Mouse (Mus musculus) layer of hippocampus, postnatal 36 days (tissue): Measurements from ENCODE around the gene Tmem151a. TPM values are rescaled to one million over a fixed set of nuclear protein-coding genes. Genes with fewer than 3 reads are reported as not detected.

ENCODE experiments used
- DNase-seq, 2 experiments: peaks; one replicate each; pipeline ENCODE4 v3.0.0; 2022
- total RNA-seq, 2 experiments: library from RNA; stranded (reverse); gene quantifications; 2 replicates each; pipeline ENCODE4 v1.2.3; 2021

Tmem151a gene
- 100 to 1,000 TPM; 116 to 117 TPM for total RNA-seq

GRCm38 (mm10) chr19:5085145-5085863 is at the start of gene Tmem151a:
Gene Tmem151a, minus strand, starts transcription at chr19:5085531.
- DNase-seq: peak in 1 of 2 experiments; percentile 60

GRCm38 (mm10) chr19:5131237-5131636 is 45.9 kb upstream of the Tmem151a start:
- DNase-seq: no peak

DNA sequence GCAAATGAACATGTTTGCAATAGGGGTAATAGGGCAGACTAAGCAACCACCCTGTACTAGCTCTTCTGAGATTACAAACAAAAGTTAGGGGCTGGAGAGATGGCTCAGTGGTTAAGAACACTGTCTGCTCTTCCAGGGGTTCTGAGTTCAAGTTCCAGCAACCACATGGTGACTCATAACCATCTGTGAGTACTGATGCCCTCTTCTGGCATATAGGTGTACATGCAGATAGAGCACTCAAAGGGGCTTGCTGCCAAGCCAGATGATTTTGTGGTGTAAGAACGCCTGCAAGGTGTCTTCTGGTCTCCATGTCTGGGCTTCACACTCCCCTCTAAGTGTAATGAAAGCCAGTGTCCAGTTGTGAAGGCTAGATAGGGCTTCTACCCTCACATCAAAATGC is 44.4 kb upstream of the Tmem151a start:
- DNase-seq: no peak

DNA sequence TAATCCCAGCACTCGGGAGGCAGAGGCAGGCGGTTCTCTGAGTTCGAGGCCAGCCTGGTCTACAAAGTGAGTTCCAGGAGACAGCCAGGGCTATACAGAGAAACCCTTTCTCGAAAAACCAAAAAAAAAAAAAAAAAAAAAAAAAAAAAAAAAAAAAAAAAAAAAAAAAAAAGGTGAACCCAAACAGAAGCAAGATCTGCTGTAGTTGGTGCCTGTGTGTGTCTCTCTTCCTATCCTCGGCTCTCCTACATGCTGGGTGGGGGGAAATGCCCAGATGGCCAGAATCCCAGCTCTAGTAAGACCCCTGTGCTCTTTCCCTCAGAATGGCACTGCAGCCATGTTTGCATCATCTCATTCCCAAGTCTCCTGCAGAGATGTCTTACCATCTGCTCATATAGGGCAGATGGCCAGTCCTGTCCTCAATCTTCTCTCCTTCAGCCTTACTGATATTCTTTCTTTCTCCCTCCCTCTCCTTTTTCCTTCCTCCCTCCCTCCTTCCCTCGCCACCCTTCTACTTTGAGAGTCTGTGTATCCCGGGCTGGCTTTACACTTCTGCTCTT is 38.8 kb upstream of the Tmem151a start:
- no peak for DNase-seq

- DNase-seq: no peak
These were observed 37.9 kb upstream of the Tmem151a start for GRCm38 (mm10) chr19:5123241-5123640.

GRCm38 (mm10) chr19:5122492-5122891 is 37.2 kb upstream of the Tmem151a start:
- no peak for DNase-seq

DNA sequence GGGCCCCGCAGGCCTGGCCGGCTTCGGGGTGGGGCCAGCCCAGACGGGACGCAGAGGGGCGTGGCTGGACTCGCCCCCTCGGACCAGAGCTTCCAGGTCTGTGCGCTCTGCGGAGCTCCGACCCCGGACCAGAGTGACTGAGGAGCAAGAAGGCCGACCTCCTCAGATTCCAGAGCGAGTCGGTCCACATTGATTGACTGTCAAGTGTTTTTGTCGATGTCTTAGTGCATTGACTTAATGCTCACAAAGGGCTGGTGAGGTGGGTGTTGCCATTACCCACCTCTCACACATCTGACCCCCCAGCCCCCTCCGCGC is 33.0 kb upstream of the Tmem151a start, which contains the start of gene Klc2:
TSS of gene Klc2 (minus strand) at position 177 of the 315 bp plus-strand sequence.
- no peak for DNase-seq

- DNase-seq: peak; percentile 89 to 91
These were observed 32.4 kb upstream of the Tmem151a start for GRCm38 (mm10) chr19:5117494-5118383.

- no peak for DNase-seq
These were observed 28.5 kb upstream of the Tmem151a start for GRCm38 (mm10) chr19:5113783-5114182.

GRCm38 (mm10) chr19:5109659-5110453 is 24.5 kb upstream of the Tmem151a start:
- no peak for DNase-seq

- DNase-seq: no peak
These were observed 23.4 kb upstream of the Tmem151a start for GRCm38 (mm10) chr19:5108702-5109101.

DNA sequence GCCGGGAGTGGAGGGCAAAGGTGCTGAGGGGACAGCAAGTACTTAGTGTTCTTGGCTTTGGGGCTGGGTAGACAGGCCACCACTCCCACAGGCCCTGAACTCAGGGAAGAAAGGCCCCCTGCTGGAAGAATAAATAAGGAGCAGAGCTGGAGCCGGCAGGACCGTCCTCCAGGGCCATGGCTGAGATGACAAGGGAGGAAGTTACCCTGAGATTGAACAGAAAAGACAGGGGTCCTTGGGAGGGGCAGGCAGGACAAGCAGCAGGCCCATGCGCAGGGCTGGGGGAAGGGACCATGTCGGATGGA is 22.9 kb upstream of the Tmem151a start:
- peak in 1 of 2 experiments; percentile 28 for DNase-seq

GRCm38 (mm10) chr19:5107556-5108270 is 22.4 kb upstream of the Tmem151a start:
- no peak for DNase-seq

- DNase-seq: peak; percentile 99
These were observed 21.4 kb upstream of the Tmem151a start, which contains the start of gene Rab1b for GRCm38 (mm10) chr19:5106731-5107191. Gene Rab1b, minus strand, starts transcription at chr19:5107072.

GRCm38 (mm10) chr19:5106074-5106473 is 20.7 kb upstream of the Tmem151a start:
- DNase-seq: no peak

- peak; percentile 81 to 84 for DNase-seq
These were observed 13.2 kb upstream of the Tmem151a start, which contains the start of gene Cnih2 for GRCm38 (mm10) chr19:5098363-5099143. Gene Cnih2, minus strand, starts transcription at chr19:5098521.

DNA sequence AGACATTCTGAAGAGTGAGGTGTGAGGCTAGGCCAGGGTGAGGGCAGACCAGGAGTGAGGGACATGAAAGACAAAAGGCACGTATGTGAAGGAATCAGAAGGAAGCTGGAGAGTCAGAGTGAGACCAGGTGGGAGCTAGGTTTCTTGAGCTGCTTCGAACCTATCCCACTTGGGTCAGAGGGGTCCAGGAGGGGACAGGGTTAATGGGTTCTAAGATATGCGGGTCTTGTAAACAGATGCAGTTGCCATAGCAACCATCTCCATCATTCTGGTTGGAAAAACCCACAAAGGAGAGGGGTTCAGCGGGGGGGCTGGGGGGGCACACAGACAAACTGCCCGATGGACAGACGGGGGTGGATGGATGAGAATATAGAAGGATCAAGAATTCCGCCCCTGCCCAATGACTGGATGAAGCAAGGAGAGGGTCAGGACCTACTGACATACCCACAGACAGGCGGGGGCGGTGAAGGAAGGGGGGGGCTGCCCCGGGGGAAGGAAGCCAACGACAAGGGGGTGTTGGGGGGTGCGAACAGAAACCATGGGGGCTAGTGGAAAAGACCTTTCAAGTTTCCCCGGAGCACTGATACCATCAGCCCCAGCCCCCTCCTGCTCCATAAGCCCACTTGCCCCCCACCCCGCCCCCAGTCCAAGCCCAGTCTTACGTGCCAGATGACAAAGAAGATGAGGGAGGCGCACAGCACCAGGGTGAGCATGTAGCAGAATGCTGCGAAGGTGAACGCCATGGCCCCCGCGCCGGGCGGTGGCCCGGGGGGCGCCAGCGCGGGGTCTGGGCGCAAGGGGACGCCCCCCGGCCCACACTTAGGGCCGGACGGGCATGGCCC is 12.4 kb upstream of the Tmem151a start:
- DNase-seq: no peak

DNA sequence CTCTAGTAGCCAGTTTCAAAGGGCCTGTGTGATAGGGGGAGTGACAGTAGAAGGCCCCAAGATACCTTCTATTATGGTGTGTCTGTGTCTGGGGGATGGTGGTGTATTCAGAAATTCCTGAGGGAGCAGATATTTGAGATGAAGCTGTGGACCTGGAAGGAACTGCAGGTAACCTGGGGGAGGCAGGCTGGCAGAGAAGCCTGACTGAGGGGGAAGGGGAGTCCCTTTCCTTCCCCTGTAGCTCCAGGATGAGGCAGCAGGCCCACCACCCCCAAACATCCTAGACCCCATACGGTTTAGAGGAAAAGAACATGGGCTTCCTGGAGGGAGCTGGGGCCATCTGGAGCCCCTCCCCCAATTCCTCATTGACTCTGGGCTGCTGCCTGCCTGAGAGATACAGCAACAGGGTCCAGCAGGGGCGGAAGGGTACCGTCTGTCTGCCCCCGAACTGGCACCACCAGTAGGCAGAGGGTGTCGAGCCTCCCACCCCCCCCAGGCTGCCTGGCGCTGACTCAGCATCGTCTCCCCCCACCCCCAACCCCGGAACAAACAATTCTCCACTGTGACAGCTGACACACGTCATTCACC is 10.7 kb upstream of the Tmem151a start:
- peak; percentile 79 to 81 for DNase-seq

GRCm38 (mm10) chr19:5094746-5095417 is 9.6 kb upstream of the Tmem151a start:
- DNase-seq: no peak
